Mouse (Mus musculus) heart, adult 2 months (tissue): ENCODE measurements at regions not wholly inside any gene's neighbourhood (a gene's known extent, or its start where the extent isn't known, plus 50 kb on each side); places are given as distances from the start of the nearest gene placed in this dataset.

Source experiments
- CTCF ChIP-seq: fragments of 200-600 bp; IDR thresholded peaks from 2 replicates; pipeline ENCODE4 v1.8.1; 2022; ENCODE audit warnings: antibody characterized with exemption, mild to moderate bottlenecking, moderate library complexity
- EP300 ChIP-seq: fragments of 200-500 bp; IDR thresholded peaks from 2 replicates; pipeline ENCODE4 v1.6.1; 2011; ENCODE audit warnings: low read depth, low read length, control low read depth; ENCODE audit not compliant: insufficient read depth
- POLR2A ChIP-seq: fragments of 200-500 bp; IDR thresholded peaks from 2 replicates; pipeline ENCODE4 v1.6.1; 2011; ENCODE audit warnings: mild to moderate bottlenecking, low read depth, low read length, control low read depth; ENCODE audit not compliant: insufficient read depth

DNA sequence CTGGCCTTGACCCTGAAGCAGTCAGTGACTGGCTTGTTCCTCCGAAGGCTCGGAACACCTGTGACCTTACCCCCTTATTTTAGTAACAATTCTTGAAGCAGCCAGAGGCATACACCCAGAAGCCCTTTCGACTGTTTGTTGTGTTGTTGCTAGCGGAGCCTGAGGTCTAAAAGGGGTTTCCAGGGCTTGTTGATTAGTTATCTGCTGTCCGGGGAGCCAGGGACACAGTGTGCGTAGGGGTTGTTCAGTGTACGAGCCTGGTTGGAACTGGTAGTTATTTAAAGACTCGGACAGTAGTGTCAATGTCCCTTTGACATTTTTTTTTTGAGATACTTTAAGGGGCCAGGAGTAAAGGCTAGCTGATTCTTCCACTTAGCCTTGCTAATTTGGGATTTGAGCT is 71.1 kb downstream of the Tmem100 start:
- TF ChIP-seq EP300 = peak; percentile 89
- peak; percentile 41 for TF ChIP-seq POLR2A
- no peak for TF ChIP-seq CTCF
